Mouse (Mus musculus) bone marrow, adult 2 months (tissue): Measurements from ENCODE around the gene Piezo1.

Experiments
- CTCF ChIP-seq: fragments of 200-500 bp; IDR thresholded peaks from 2 replicates; pipeline ENCODE4 v1.5.1; 2011; ENCODE audit warnings: low read length, control low read depth; ENCODE audit not compliant: control insufficient read depth, insufficient read depth
- POLR2A ChIP-seq: fragments of 200-500 bp; IDR thresholded peaks from 2 replicates; pipeline ENCODE4 v1.6.1; 2011; ENCODE audit warnings: low read depth, mild to moderate bottlenecking, control low read depth, low read length, borderline replicate concordance; ENCODE audit not compliant: control insufficient read depth

GRCm38 (mm10) chr8:122571750-122572267, 20.7 kb upstream of the Piezo1 start:
- TF ChIP-seq CTCF (no peak), POLR2A (no peak)
